Mouse (Mus musculus): ENCODE results near the gene 2010109A12Rik. TPM values are rescaled to one million over a fixed set of nuclear protein-coding genes. Genes with fewer than 3 reads are reported as not detected.

Gene 2010109A12Rik
- total RNA-seq, 2 experiments from 2014 or later = 0.57 TPM; not detected in 1

Other genes starting within 250 kb of the 2010109A12Rik start
- under 1 TPM in 1 of 2 experiments, not detected in 1; 0.07 TPM for gene Sowahb, start 161.5 kb upstream of the 2010109A12Rik start, total RNA-seq (2021)
- 10 to 100 TPM; 82.1 to 91.4 TPM for gene Sept11, start 113.1 kb upstream of the 2010109A12Rik start, total RNA-seq (2021)
- gene Ccni, start within 50 bp of the 2010109A12Rik start, total RNA-seq (2021) = 100 to 1,000 TPM; 252 to 270 TPM
- 10 to 100 TPM; 19.7 to 21.2 TPM for gene Ccng2, start 60.7 kb downstream of the 2010109A12Rik start, total RNA-seq (2021)